Mouse (Mus musculus) G1E-ER4 (cell line): ENCODE results near the gene Bach2. TPM values are rescaled to one million over a fixed set of nuclear protein-coding genes. Genes with fewer than 3 reads are reported as not detected.

Experiments used
- GATA1 ChIP-seq: IDR thresholded peaks from one replicate; pipeline ENCODE4 v1.8.0; 2012; ENCODE audit warnings: low read length, inconsistent platforms
- polyA plus RNA-seq: library from polyadenylated mRNA; stranded (reverse); fragments of >175 nt; gene quantifications from 2 replicates; pipeline ENCODE4 v1.2.3, GENCODE M21; 2012

Bach2 gene
- polyA plus RNA-seq, 1 experiment: not detected

DNA sequence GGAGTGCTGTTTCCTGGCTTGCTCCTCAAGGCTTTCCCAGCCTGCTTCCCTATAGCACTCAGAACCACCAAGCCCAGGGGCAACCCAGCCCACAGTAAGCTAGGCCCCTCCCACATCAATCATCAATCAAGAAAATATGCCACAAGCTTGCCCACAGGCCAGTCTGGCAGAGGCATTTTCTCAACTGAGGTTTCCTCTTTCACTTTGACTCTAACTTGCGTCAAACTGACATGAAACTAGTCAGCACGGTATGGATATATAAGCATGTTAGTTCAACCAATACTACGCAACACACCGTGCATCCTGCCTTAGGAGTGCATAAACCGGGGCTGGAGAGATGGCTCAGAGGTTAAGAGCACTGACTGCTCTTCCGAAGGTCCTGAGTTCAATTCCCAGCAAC lies 349.6 kb downstream of the Bach2 start:
- TF ChIP-seq GATA1: no peak

- TF ChIP-seq GATA1: no peak
These were observed 362.5 kb downstream of the Bach2 start for GRCm38 (mm10) chr4:32601135-32601534.

DNA sequence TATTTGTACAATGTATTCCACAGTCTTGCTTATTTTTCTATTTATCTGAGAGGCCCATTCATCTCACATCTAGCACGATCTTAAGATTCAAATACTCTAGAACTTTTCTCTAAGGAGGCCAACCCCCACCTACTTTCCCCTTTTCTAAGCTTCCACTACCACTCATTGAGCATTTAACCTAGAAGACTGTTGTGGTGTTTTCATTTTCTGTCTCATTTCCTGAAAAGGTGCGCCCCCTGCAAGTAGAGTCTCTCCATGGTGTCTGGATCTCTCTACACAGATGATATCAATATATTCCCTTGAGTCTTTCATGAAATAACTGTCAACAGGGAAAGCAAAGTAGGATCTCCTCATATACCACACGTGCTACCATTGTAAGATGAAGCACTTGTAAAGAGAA lies 364.1 kb downstream of the Bach2 start, which contains the start of gene Gja10:
Gene Gja10 (minus strand): TSS at position 101 of the 400 bp plus-strand sequence.
- TF ChIP-seq GATA1: no peak

- TF ChIP-seq GATA1: no peak
These were observed 376.7 kb downstream of the Bach2 start, which contains the start of gene Casp8ap2 for GRCm38 (mm10) chr4:32615034-32615881. Gene Casp8ap2 (plus strand): TSS chr4:32615451.

GRCm38 (mm10) chr4:32621637-32622036 lies 383.0 kb downstream of the Bach2 start:
- no peak for TF ChIP-seq GATA1
